Comparison of ENCODE assay signal across 22 mouse cellular contexts in the genomic region with DNA sequence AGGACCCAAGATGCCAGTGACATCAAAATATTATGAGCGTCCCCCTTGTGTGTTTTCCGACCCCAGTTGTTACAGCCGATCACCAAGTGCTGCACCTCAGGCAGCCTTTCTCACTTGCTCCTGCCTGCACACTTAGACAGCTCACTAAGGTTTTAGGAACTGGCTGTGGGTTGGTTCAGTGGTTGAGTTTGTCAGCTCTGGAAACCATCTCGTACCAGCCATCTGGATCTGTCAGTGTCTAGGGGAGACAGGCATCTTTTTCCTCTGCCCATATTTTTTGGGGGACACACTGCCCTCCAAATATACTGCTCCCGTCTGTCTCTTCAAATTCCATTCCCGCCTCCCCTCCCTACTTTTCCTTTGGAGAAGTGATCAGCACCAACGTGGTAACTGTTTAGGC.
A peak's percentile ranks its signal among the peaks of the same experiment; 100 is the strongest.
DNase-seq lines count a peak whose midpoint lies in the region; ATAC-seq and TF ChIP-seq lines count a peak whose summit lies in the region.
"Had no signal": no experiment of that assay in that cellular context is flagged by ENCODE, and none has a peak within 500 bp of the region (broad histone marks: within the 10 kb centered on the region; RNA-seq: fewer than 3 reads in every experiment).

No protein-coding gene starts in this region.

- no peak for DNase-seq in frontal cortex, postnatal 25 days (ENCODE audit: low spot score in 2 of 2)
- DNase-seq in heart, adult 11 months, result peak; percentile 9
- no peak for DNase-seq in heart, postnatal 14 days
- DNase-seq in layer of hippocampus, adult 2 months (ENCODE audit: low spot score in 2 of 2), result peak in 1 of 2 experiments; percentile 41
- DNase-seq in layer of hippocampus, adult 9-11 months, result no peak
- peak; percentile 54 for DNase-seq in brain, adult 2 months (ENCODE audit: low read depth, low spot score)
- no peak for DNase-seq in liver, postnatal 0 days
- DNase-seq: adrenal gland, adult 2 months; adrenal gland, adult 8-10 months; adrenal gland, postnatal 10 days; adrenal gland, postnatal 14 days; adrenal gland, postnatal 25 days; adrenal gland, postnatal 36 days; B cell, adult 2 months; cerebellum, adult 11 months; cerebellum, adult 11-12 months; cerebellum, adult 18-20 months had no signal

- no peak overlapping the region for H3K4me2 ChIP-seq in liver, postnatal 0 days (ENCODE audit: low read depth, low read length)

- no peak for TF ChIP-seq CTCF in layer of hippocampus, adult 2 months (conservative IDR thresholded peaks at IDR 0.05)
- TF ChIP-seq CTCF in liver, postnatal 0 days (IDR thresholded peaks at IDR 0.05; ENCODE audit: low read depth), result no peak

- no peaks in the 10 kb centered on the region for H3K4me1 ChIP-seq in liver, postnatal 0 days (ENCODE audit: insufficient read depth)

- TF ChIP-seq EP300 in liver, postnatal 0 days (IDR thresholded peaks at IDR 0.05; ENCODE audit: low read depth), result no peak

- 62% methylated on average over 7 of the region's 7 CpGs for WGBS in liver, postnatal 0 days (ENCODE audit: insufficient replicate concordance)

- H3K4me3 ChIP-seq in layer of hippocampus, adult 2 months, result no peak overlapping the region
- no peak overlapping the region for H3K4me3 ChIP-seq in liver, postnatal 0 days (ENCODE audit: low read depth, low read length)

- no peak overlapping the region for H3K9ac ChIP-seq in liver, postnatal 0 days (replicated peaks)

- ATAC-seq in frontal cortex, adult (ENCODE audit: low TSS enrichment), result 0 out of 2 replicates have a peak, but pooled peaks have one; percentile 25
- no peak for ATAC-seq in liver, postnatal 0 days
- ATAC-seq: activated CD4-positive, CD25-positive, alpha-beta regulatory T cell, adult 4 months; CD4-positive, CD25-positive, alpha-beta regulatory T cell, adult 4 months; Patski had no signal

- peak overlapping the region; percentile 83 for H3K27ac ChIP-seq in layer of hippocampus, adult 2 months
- H3K27ac ChIP-seq in liver, postnatal 0 days (ENCODE audit: low read depth), result no peak overlapping the region

- H3K27me3 ChIP-seq in liver, postnatal 0 days (ENCODE audit: insufficient read depth, low read length), result no peaks in the 10 kb centered on the region
- H3K27me3 ChIP-seq: Patski had no signal

- no peaks in the 10 kb centered on the region for H3K9me3 ChIP-seq in liver, postnatal 0 days (ENCODE audit: low read length)
- H3K9me3 ChIP-seq: G1E had no signal

- intact Hi-C loops in heart, postnatal 14 days (cut with DNase I), result no loop called here

- H3K36me3 ChIP-seq in liver, postnatal 0 days (replicated peaks; ENCODE audit: insufficient read depth, low read length), result no peaks in the 10 kb centered on the region
- H3K36me3 ChIP-seq: G1E had no signal

Comparison
In these comparisons a context has a peak if more than half of its experiments do, and no peak if none do; other contexts are left out.
1. DNase-seq: peak in heart, adult 11 months (single experiment) and brain, adult 2 months (single experiment); none in frontal cortex, postnatal 25 days (0 of 2), heart, postnatal 14 days (0 of 2), layer of hippocampus, adult 9-11 months (single experiment) and liver, postnatal 0 days (single experiment).